Mouse (Mus musculus) spleen, adult 2 months (tissue): ENCODE measurements around the gene Sat2.

Source experiments
- CTCF ChIP-seq: fragments of 200-500 bp; IDR thresholded peaks from 2 replicates; pipeline ENCODE4 v1.5.1; 2011; ENCODE audit warnings: mild to moderate bottlenecking, inconsistent platforms; ENCODE audit not compliant: insufficient read depth, insufficient read length, insufficient replicate concordance; ENCODE audit errors: extremely low read depth
- POLR2A ChIP-seq: fragments of 200-500 bp; IDR thresholded peaks from 2 replicates; pipeline ENCODE4 v1.6.1; 2011; ENCODE audit warnings: low read depth, low read length, inconsistent platforms

GRCm38 (mm10) chr11:69575220-69575619, 46.6 kb upstream of the Sat2 start:
- TF ChIP-seq CTCF (no peak), POLR2A (no peak)
